In genomic region chr8:119938481-119938880, GRCm38 (mm10) we compare ENCODE assay signal across 18 mouse cellular contexts. TPM values are rescaled to one million over a fixed set of nuclear protein-coding genes. Genes with fewer than 3 reads are reported as not detected.
"Had no signal": no experiment of that assay in that cellular context is flagged by ENCODE, and none has a peak within 500 bp of the region (broad histone marks: within the 10 kb centered on the region; RNA-seq: fewer than 3 reads in every experiment).

No protein-coding gene starts in this region.

- H3K27ac ChIP-seq: midbrain, embryonic 10.5 days; midbrain, embryonic 12.5 days; neural tube, embryonic 12.5 days; stomach, embryonic 15.5 days; stomach, postnatal 0 days had no signal

- H3K27me3 ChIP-seq: midbrain, embryonic 12.5 days; neural tube, embryonic 12.5 days; stomach, embryonic 15.5 days had no signal

- H3K4me1 ChIP-seq: midbrain, embryonic 10.5 days; midbrain, embryonic 12.5 days; stomach, embryonic 15.5 days had no signal

- DNase-seq: lung, adult 18-20 months; lung, embryonic 14.5 days; lung, postnatal 10 days; lung, postnatal 4 days; midbrain, embryonic 14.5 days; right cerebral cortex, postnatal 14 days; thymus, adult 2 months; thymus, postnatal 25 days; thymus, postnatal 4 days had no signal

- H3K4me2 ChIP-seq: lung, embryonic 14.5 days; midbrain, embryonic 12.5 days; neural tube, embryonic 12.5 days; stomach, embryonic 15.5 days had no signal

- ATAC-seq: midbrain, embryonic 16.5 days had no signal

- H3K9me3 ChIP-seq: midbrain, embryonic 10.5 days; midbrain, embryonic 12.5 days; neural tube, embryonic 12.5 days; stomach, embryonic 15.5 days had no signal

- H3K9ac ChIP-seq: lung, embryonic 14.5 days; midbrain, embryonic 12.5 days; neural tube, embryonic 12.5 days; stomach, embryonic 15.5 days had no signal

- H3K4me3 ChIP-seq: midbrain, embryonic 10.5 days; midbrain, embryonic 12.5 days; myocyte; neural tube, embryonic 12.5 days; stomach, embryonic 15.5 days had no signal

RNA-seq across cellular contexts. Expression of gene Gm20388, which starts 27.8 kb away (rescaled TPM):
- polyA plus RNA-seq: lung, embryonic 14.5 days; lung, embryonic 16.5 days; midbrain, embryonic 12.5 days; neural tube, embryonic 12.5 days; stomach, embryonic 15.5 days; stomach, postnatal 0 days had no signal

RNA-seq across cellular contexts. Expression of gene Crispld2, which starts 53.8 kb away (rescaled TPM):
- total RNA-seq: megakaryocyte-erythroid progenitor cell, adult 5-6 weeks had no signal
